Mouse (Mus musculus): Measurements from ENCODE around the gene Sall4. TPM values are rescaled to one million over a fixed set of nuclear protein-coding genes. Genes with fewer than 3 reads are reported as not detected.

Sall4 gene
- polyA plus RNA-seq, 1 experiment from 2014 or later: 3.4 TPM

GRCm38 (mm10) chr2:168740496-168740895 lies 27.2 kb downstream of the Sall4 start:
- H3K4me1 ChIP-seq (ENCODE audit: control insufficient read depth, low read depth, low read length): no peaks in the 10 kb centered on the region
- 83% methylated on average over 10 of the region's 10 CpGs for WGBS (ENCODE audit: insufficient replicate concordance)
- no peak overlapping the region for H3K9ac ChIP-seq (ENCODE audit: low read depth, low read length)
- H3K4me3 ChIP-seq (ENCODE audit: low read depth, low read length): no peak overlapping the region
- ATAC-seq (ENCODE audit: low read depth): no peak
- no peaks in the 10 kb centered on the region for H3K9me3 ChIP-seq (replicated peaks; ENCODE audit: control insufficient read depth, low read length)
- H3K4me2 ChIP-seq (ENCODE audit: low read depth, low read length): 0 out of 2 replicates have a peak overlapping the region, but pooled peaks have one; percentile 39
- no peaks in the 10 kb centered on the region for H3K36me3 ChIP-seq (ENCODE audit: control insufficient read depth, insufficient read depth)
- no peak overlapping the region for H3K27ac ChIP-seq (ENCODE audit: low read length)
- H3K27me3 ChIP-seq (ENCODE audit: control insufficient read depth, insufficient read depth, low read depth, low read length): peaks cover 19% of the 10 kb centered on the region

- no peak overlapping the region for H3K4me2 ChIP-seq (ENCODE audit: low read depth, low read length)
- H3K27ac ChIP-seq (ENCODE audit: low read length): no peak overlapping the region
- H3K4me3 ChIP-seq (ENCODE audit: low read depth, low read length): no peak overlapping the region
- H3K9me3 ChIP-seq (replicated peaks; ENCODE audit: control insufficient read depth, low read length): no peaks in the 10 kb centered on the region
- no peaks in the 10 kb centered on the region for H3K4me1 ChIP-seq (ENCODE audit: control insufficient read depth, low read depth, low read length)
- WGBS (ENCODE audit: insufficient replicate concordance): 67% methylated on average over 1 of the region's 1 CpGs
- no peak for ATAC-seq (ENCODE audit: low read depth)
- H3K36me3 ChIP-seq (ENCODE audit: control insufficient read depth, insufficient read depth): no peaks in the 10 kb centered on the region
- peaks cover 19% of the 10 kb centered on the region for H3K27me3 ChIP-seq (ENCODE audit: control insufficient read depth, insufficient read depth, low read depth, low read length)
- no peak overlapping the region for H3K9ac ChIP-seq (ENCODE audit: low read depth, low read length)
Measured at GRCm38 (mm10) chr2:168738854-168739253, 28.9 kb downstream of the Sall4 start.

- ATAC-seq (ENCODE audit: low read depth): no peak
- Histone ChIP-seq H3K9me3 (replicated peaks; ENCODE audit: control insufficient read depth, low read length) (no peaks in the 10 kb centered on the region), H3K9ac (ENCODE audit: low read depth, low read length) (no peak overlapping the region), H3K4me1 (ENCODE audit: control insufficient read depth, low read depth, low read length) (no peaks in the 10 kb centered on the region), H3K36me3 (ENCODE audit: control insufficient read depth, insufficient read depth) (no peaks in the 10 kb centered on the region), H3K27me3 (ENCODE audit: control insufficient read depth, insufficient read depth, low read depth, low read length) (peaks cover 19% of the 10 kb centered on the region), H3K4me2 (ENCODE audit: low read depth, low read length) (no peak overlapping the region), H3K27ac (ENCODE audit: low read length) (no peak overlapping the region), H3K4me3 (ENCODE audit: low read depth, low read length) (no peak overlapping the region)
- 71% methylated on average over 10 of the region's 10 CpGs for WGBS (ENCODE audit: insufficient replicate concordance)
Measured at GRCm38 (mm10) chr2:168737878-168738277, 29.9 kb downstream of the Sall4 start.

GRCm38 (mm10) chr2:168734023-168734422 lies 33.7 kb downstream of the Sall4 start:
- no peaks in the 10 kb centered on the region for H3K4me1 ChIP-seq (ENCODE audit: control insufficient read depth, low read depth, low read length)
- no peaks in the 10 kb centered on the region for H3K27me3 ChIP-seq (ENCODE audit: control insufficient read depth, insufficient read depth, low read depth, low read length)
- ATAC-seq (ENCODE audit: low read depth): no peak
- no peak overlapping the region for H3K4me2 ChIP-seq (ENCODE audit: low read depth, low read length)
- 52% methylated on average over 11 of the region's 11 CpGs for WGBS (ENCODE audit: insufficient replicate concordance)
- no peak overlapping the region for H3K4me3 ChIP-seq (ENCODE audit: low read depth, low read length)
- H3K36me3 ChIP-seq (ENCODE audit: control insufficient read depth, insufficient read depth): no peaks in the 10 kb centered on the region
- no peaks in the 10 kb centered on the region for H3K9me3 ChIP-seq (replicated peaks; ENCODE audit: control insufficient read depth, low read length)
- no peak overlapping the region for H3K9ac ChIP-seq (ENCODE audit: low read depth, low read length)
- H3K27ac ChIP-seq (ENCODE audit: low read length): no peak overlapping the region

GRCm38 (mm10) chr2:168731258-168731657 lies 36.5 kb downstream of the Sall4 start:
- Histone ChIP-seq H3K27ac (ENCODE audit: low read length) (no peak overlapping the region), H3K36me3 (ENCODE audit: control insufficient read depth, insufficient read depth) (no peaks in the 10 kb centered on the region), H3K9me3 (replicated peaks; ENCODE audit: control insufficient read depth, low read length) (no peaks in the 10 kb centered on the region), H3K9ac (ENCODE audit: low read depth, low read length) (no peak overlapping the region), H3K27me3 (ENCODE audit: control insufficient read depth, insufficient read depth, low read depth, low read length) (no peaks in the 10 kb centered on the region), H3K4me2 (ENCODE audit: low read depth, low read length) (no peak overlapping the region), H3K4me1 (ENCODE audit: control insufficient read depth, low read depth, low read length) (no peaks in the 10 kb centered on the region), H3K4me3 (ENCODE audit: low read depth, low read length) (no peak overlapping the region)
- no peak for ATAC-seq (ENCODE audit: low read depth)
- WGBS (ENCODE audit: insufficient replicate concordance): 76% methylated on average over 8 of the region's 8 CpGs

- no peak overlapping the region for H3K4me2 ChIP-seq (ENCODE audit: low read depth, low read length)
- 71% methylated on average over 12 of the region's 12 CpGs for WGBS (ENCODE audit: insufficient replicate concordance)
- no peak overlapping the region for H3K4me3 ChIP-seq (ENCODE audit: low read depth, low read length)
- no peak for ATAC-seq (ENCODE audit: low read depth)
- no peaks in the 10 kb centered on the region for H3K9me3 ChIP-seq (replicated peaks; ENCODE audit: control insufficient read depth, low read length)
- no peak overlapping the region for H3K27ac ChIP-seq (ENCODE audit: low read length)
- no peaks in the 10 kb centered on the region for H3K4me1 ChIP-seq (ENCODE audit: control insufficient read depth, low read depth, low read length)
- no peaks in the 10 kb centered on the region for H3K36me3 ChIP-seq (ENCODE audit: control insufficient read depth, insufficient read depth)
- no peak overlapping the region for H3K9ac ChIP-seq (ENCODE audit: low read depth, low read length)
- H3K27me3 ChIP-seq (ENCODE audit: control insufficient read depth, insufficient read depth, low read depth, low read length): no peaks in the 10 kb centered on the region
Measured at GRCm38 (mm10) chr2:168729736-168730135, 38.0 kb downstream of the Sall4 start.

- Histone ChIP-seq H3K4me1 (ENCODE audit: control insufficient read depth, low read depth, low read length) (no peaks in the 10 kb centered on the region), H3K27me3 (ENCODE audit: control insufficient read depth, insufficient read depth, low read depth, low read length) (no peaks in the 10 kb centered on the region), H3K36me3 (ENCODE audit: control insufficient read depth, insufficient read depth) (no peaks in the 10 kb centered on the region), H3K9me3 (replicated peaks; ENCODE audit: control insufficient read depth, low read length) (no peaks in the 10 kb centered on the region), H3K4me2 (ENCODE audit: low read depth, low read length) (no peak overlapping the region), H3K9ac (ENCODE audit: low read depth, low read length) (no peak overlapping the region), H3K4me3 (ENCODE audit: low read depth, low read length) (no peak overlapping the region), H3K27ac (ENCODE audit: low read length) (no peak overlapping the region)
- ATAC-seq (ENCODE audit: low read depth): no peak
- WGBS (ENCODE audit: insufficient replicate concordance): 58% methylated on average over 12 of the region's 12 CpGs
Measured at GRCm38 (mm10) chr2:168728045-168728444, 39.7 kb downstream of the Sall4 start.

- Histone ChIP-seq H3K9ac (ENCODE audit: low read depth, low read length) (no peak overlapping the region), H3K4me3 (ENCODE audit: low read depth, low read length) (no peak overlapping the region), H3K27me3 (ENCODE audit: control insufficient read depth, insufficient read depth, low read depth, low read length) (no peaks in the 10 kb centered on the region), H3K36me3 (ENCODE audit: control insufficient read depth, insufficient read depth) (no peaks in the 10 kb centered on the region), H3K4me1 (ENCODE audit: control insufficient read depth, low read depth, low read length) (no peaks in the 10 kb centered on the region), H3K4me2 (ENCODE audit: low read depth, low read length) (no peak overlapping the region), H3K9me3 (replicated peaks; ENCODE audit: control insufficient read depth, low read length) (no peaks in the 10 kb centered on the region), H3K27ac (ENCODE audit: low read length) (no peak overlapping the region)
- 46% methylated on average over 6 of the region's 6 CpGs for WGBS (ENCODE audit: insufficient replicate concordance)
- ATAC-seq (ENCODE audit: low read depth): peak; percentile 77
Measured at GRCm38 (mm10) chr2:168726007-168726406, 41.7 kb downstream of the Sall4 start.

GRCm38 (mm10) chr2:168721313-168721712 lies 46.4 kb downstream of the Sall4 start:
- Histone ChIP-seq H3K4me1 (ENCODE audit: control insufficient read depth, low read depth, low read length) (no peaks in the 10 kb centered on the region), H3K9me3 (replicated peaks; ENCODE audit: control insufficient read depth, low read length) (no peaks in the 10 kb centered on the region), H3K27me3 (ENCODE audit: control insufficient read depth, insufficient read depth, low read depth, low read length) (no peaks in the 10 kb centered on the region), H3K9ac (ENCODE audit: low read depth, low read length) (no peak overlapping the region), H3K4me2 (ENCODE audit: low read depth, low read length) (no peak overlapping the region), H3K4me3 (ENCODE audit: low read depth, low read length) (no peak overlapping the region), H3K36me3 (ENCODE audit: control insufficient read depth, insufficient read depth) (no peaks in the 10 kb centered on the region), H3K27ac (ENCODE audit: low read length) (no peak overlapping the region)
- peak; percentile 53 for ATAC-seq (ENCODE audit: low read depth)
- WGBS (ENCODE audit: insufficient replicate concordance): 51% methylated on average over 14 of the region's 14 CpGs

Data from liver, embryonic 16.5 days (tissue).